Mouse (Mus musculus): ENCODE data around the gene Col4a1. TPM values are rescaled to one million over a fixed set of nuclear protein-coding genes. Genes with fewer than 3 reads are reported as not detected.

Gene Col4a1
- total RNA-seq, 2 experiments from 2014 or later: 115 to 123 TPM

- intact Hi-C loops (cut with DNase I): loop anchor here (5.0 kb wide), 1 partner anchor 159 kb away; no protein-coding TSS in a partner anchor
- DNase-seq (ENCODE audit: extremely low spot score in 1 of 2, low spot score in 2 of 2): no peak
Observed at GRCm38 (mm10) chr8:11171526-11171925, 141.1 kb downstream of the Col4a1 start.

GRCm38 (mm10) chr8:11169383-11169782, 143.2 kb downstream of the Col4a1 start:
- DNase-seq (ENCODE audit: extremely low spot score in 1 of 2, low spot score in 2 of 2): no peak
- intact Hi-C loops (cut with DNase I): no loop called here

- intact Hi-C loops (cut with DNase I): no loop called here
- no peak for DNase-seq (ENCODE audit: extremely low spot score in 1 of 2, low spot score in 2 of 2)
Observed at GRCm38 (mm10) chr8:11168780-11169179, 143.8 kb downstream of the Col4a1 start.

DNA sequence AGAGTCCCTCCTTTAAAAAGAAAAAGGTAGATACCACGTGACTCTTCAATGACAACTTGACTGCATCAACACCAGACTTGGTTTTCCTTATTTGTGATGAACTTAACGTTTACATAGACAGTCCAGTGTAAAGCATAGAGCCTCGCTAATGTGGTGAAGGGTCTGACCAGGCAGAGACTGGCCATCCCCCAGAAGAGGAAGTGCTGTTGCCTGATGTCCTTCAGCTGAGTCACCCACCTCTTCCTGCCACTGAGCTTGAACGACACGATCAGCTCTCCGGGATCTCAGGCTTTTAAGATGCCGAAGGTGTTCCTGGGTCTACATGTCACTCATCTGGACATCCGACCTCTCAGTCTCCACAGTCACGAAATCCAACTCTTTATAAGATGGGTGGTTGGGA, 144.7 kb downstream of the Col4a1 start:
- intact Hi-C loops (cut with DNase I): no loop called here
- DNase-seq (ENCODE audit: extremely low spot score in 1 of 2, low spot score in 2 of 2): no peak

DNA sequence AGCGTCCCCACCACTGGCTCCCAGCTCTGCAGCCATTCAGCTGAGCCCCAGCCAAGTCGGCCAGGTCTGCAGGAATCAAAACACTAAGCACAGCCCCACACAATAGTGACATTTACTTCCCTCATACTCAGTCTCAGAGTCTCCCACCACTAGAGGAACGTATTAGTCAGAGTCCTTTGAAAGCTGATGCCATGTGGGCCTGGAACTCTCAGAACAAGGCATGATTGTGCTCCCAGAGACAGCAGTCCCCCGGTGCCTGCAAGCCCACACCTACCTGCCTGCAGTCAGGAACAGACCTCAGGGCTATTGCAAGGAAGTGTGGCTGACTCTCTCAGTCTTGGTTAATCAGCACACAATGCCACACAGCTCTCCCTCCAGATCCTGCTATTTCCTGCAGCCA, 147.0 kb downstream of the Col4a1 start:
- intact Hi-C loops (cut with DNase I): no loop called here
- no peak for DNase-seq (ENCODE audit: extremely low spot score in 1 of 2, low spot score in 2 of 2)

DNA sequence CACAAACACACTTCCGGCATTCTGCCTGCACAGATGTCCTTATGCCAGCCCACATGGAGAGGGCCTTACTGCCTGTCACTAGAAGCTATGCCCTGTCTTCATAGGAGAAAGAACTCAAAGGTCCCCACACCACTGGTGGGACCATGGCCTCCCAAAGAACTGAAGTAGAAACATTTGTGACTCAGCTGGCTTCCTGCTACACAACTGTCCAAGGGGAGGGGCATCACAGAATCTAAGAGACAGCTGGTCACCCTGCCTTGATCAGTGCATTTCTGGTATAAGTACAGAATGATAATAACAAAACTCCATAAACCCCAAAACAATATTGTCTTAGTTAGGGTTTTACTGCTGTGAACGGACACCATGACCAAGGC, 156.3 kb downstream of the Col4a1 start:
- intact Hi-C loops (cut with DNase I): no loop called here
- no peak for DNase-seq (ENCODE audit: extremely low spot score in 1 of 2, low spot score in 2 of 2)

- intact Hi-C loops (cut with DNase I): no loop called here
- no peak for DNase-seq (ENCODE audit: extremely low spot score in 1 of 2, low spot score in 2 of 2)
Observed at GRCm38 (mm10) chr8:11155579-11156318, 156.9 kb downstream of the Col4a1 start.

DNA sequence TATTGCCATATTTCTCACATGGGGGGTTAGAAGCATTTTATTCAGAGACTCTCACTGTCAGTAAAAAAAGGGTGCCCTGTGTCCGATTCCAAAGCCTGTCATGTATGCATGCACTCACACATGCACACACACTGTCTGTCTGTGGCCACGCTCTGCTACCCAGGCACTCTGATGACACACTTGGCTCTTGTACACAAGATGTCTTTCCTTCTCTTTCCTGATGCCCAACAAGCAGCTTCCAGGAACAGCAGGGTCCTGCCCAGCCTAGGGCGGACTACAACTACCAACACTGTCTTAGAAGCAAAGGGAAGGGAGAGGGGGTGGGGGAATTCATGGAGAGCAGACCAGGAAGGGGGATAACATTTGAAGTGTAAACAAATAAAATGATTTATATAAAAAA, 162.4 kb downstream of the Col4a1 start:
- DNase-seq (ENCODE audit: extremely low spot score in 1 of 2, low spot score in 2 of 2): no peak
- intact Hi-C loops (cut with DNase I): no loop called here

GRCm38 (mm10) chr8:11149201-11149810, 163.3 kb downstream of the Col4a1 start:
- intact Hi-C loops (cut with DNase I): no loop called here
- DNase-seq (ENCODE audit: extremely low spot score in 1 of 2, low spot score in 2 of 2): no peak

DNA sequence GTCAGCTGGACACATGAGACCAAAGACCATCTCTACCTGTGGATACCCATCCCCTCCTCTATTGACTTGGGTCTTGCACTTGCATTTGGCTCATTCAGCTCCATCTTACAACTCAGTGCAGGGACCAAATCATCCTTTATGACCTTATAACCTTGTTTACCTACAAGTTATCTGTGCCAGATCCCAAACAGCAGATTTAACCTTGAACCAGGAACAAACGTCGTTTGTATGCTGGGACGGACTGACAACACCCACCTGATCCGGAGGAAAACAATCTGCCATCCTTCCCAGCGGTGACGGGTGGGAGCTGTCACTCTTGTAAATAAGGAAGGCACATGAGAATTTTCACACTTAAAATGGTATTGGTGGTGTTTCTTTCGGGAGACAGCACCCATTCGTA, 163.8 kb downstream of the Col4a1 start:
- no peak for DNase-seq (ENCODE audit: extremely low spot score in 1 of 2, low spot score in 2 of 2)
- intact Hi-C loops (cut with DNase I): no loop called here

Other genes with a start within 250 kb of the Col4a1 start
- 10 to 100 TPM; 76.7 to 80.6 TPM for gene Col4a2, start within 50 bp of the Col4a1 start, total RNA-seq (2021)
- under 1 TPM; 0.64 to 0.67 TPM for gene Rab20, start 165.9 kb upstream of the Col4a1 start, total RNA-seq (2021)
- 10 to 100 TPM; 55.8 to 60.0 TPM for gene Naxd, start 184.7 kb upstream of the Col4a1 start, total RNA-seq (2021)
- 10 to 100 TPM; 22.5 to 24.5 TPM for gene Cars2, start 238.0 kb upstream of the Col4a1 start, total RNA-seq (2021)
- gene Ing1, start 242.7 kb upstream of the Col4a1 start, total RNA-seq (2021): 10 to 100 TPM; 36.1 to 40.2 TPM

All from left cerebral cortex, postnatal 10 days (tissue).